Mouse (Mus musculus): ENCODE results near the gene Gemin7. TPM values are rescaled to one million over a fixed set of nuclear protein-coding genes. Genes with fewer than 3 reads are reported as not detected.
A peak's percentile ranks its signal among the peaks of the same experiment; 100 is the strongest.

The Gemin7 gene
- polyA plus RNA-seq, 1 experiment from 2014 or later: 196 TPM

DNA sequence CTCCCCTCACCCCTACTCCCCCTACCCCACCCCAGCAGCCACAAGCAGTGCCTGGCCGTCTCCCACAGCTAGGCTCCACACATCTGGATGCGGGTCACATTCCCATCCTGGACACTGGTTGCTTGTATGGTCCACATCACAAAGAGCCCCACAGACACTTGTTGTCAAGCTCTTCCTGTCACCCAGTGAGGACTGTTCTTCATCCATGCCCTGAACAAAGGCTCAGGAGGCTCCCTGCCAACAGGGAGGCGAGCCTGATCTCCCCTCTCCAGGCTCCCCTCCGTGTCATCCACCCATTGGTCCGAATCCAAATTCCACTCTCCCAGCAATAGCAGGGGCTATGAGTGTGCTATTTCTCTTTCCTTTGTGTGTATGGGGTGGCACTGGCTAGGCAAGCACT lies 23.2 kb upstream of the Gemin7 start:
- DNase-seq (ENCODE audit: low spot score): no peak
- H3K27me3 ChIP-seq (ENCODE audit: low read depth, poor library complexity, severe bottlenecking): no peaks in the 10 kb centered on the region
- H3K27ac ChIP-seq: no peak overlapping the region
- no peaks in the 10 kb centered on the region for H3K9me3 ChIP-seq (replicated peaks)
- WGBS: 72% methylated on average over 5 of the region's 5 CpGs
- H3K36me3 ChIP-seq: peaks cover 73% of the 10 kb centered on the region
- H3K4me1 ChIP-seq: peaks cover 22% of the 10 kb centered on the region
- no peak overlapping the region for H3K4me3 ChIP-seq

DNA sequence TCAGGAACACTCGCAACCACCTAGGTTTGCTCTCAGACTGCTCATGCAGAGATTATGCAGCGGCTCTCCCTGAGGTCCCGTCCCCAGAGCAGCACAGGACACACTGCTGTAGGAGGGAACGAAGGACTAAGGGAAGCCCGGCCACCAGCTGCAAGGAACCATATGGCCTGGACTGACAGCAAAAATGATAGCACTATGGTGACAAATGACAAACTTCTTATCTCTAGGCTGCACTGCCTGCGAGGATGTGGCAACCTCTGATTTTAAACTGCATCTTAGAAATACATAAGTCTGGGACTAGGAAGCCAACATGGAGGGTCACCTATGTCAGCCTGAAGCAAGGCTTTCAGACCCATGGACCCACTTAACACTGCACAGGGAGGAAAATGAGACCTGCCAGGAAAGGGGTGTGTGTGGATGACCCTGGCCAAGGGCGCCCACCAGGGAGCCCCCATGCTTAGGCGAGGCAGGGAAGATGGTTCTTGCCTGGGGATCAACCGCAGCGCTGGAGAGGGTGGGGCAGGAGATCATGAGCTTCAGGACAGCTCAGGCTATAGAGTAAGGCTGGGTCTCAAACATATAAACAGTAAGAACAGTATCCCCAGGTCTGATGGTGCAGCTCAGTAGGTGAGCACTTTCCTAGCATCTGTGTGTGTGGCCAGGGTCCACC lies 15.8 kb upstream of the Gemin7 start:
- Histone ChIP-seq H3K4me3 (no peak overlapping the region), H3K9me3 (replicated peaks) (no peaks in the 10 kb centered on the region), H3K4me1 (no peaks in the 10 kb centered on the region), H3K36me3 (peaks cover 97% of the 10 kb centered on the region), H3K27me3 (ENCODE audit: low read depth, poor library complexity, severe bottlenecking) (no peaks in the 10 kb centered on the region), H3K27ac (no peak overlapping the region)
- no peak for DNase-seq (ENCODE audit: low spot score)
- WGBS: 91% methylated on average over 10 of the region's 10 CpGs

DNA sequence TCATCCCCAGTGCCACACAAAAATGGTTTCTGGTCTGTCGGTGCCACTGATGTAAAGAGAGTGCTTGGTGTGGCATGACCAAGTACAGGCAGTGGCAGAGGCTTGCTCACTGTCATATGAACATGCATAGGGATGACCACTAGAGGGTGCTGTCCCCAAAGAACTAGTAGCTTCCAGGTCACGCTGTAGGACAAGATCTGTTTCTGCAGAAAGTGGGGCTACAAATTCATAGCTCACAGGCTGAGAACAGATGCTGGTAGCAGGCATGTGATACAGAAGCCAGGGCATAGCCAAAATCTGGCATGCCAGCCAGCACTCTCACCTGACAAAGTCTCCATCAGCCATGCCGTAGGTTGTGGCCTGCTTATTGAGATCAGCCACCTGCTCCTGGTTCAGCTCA lies 12.5 kb upstream of the Gemin7 start:
- no peaks in the 10 kb centered on the region for H3K4me1 ChIP-seq
- DNase-seq (ENCODE audit: low spot score): peak; percentile 71
- H3K27me3 ChIP-seq (ENCODE audit: low read depth, poor library complexity, severe bottlenecking): no peaks in the 10 kb centered on the region
- 68% methylated on average over 3 of the region's 3 CpGs for WGBS
- H3K4me3 ChIP-seq: no peak overlapping the region
- H3K9me3 ChIP-seq (replicated peaks): no peaks in the 10 kb centered on the region
- H3K36me3 ChIP-seq: peaks cover 100% of the 10 kb centered on the region
- H3K27ac ChIP-seq: no peak overlapping the region

DNA sequence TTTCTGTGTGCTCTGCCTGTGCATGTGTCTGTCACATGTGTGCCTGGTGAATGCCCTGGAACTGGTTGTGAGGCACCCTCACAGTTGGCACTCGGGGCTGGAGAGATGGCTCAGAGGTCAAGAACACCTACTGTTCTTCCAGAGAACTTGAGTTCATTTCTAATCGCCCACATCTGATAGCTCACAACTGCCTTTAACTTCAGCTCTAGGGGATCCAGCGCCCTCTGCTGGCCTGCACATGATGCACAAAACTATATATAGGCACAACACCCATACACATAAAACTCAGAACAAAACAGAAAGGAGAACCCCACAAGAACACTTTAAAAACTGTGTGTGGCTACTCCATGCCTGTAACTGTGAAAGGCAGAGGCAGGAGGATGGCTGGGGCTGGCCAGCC lies 11.8 kb upstream of the Gemin7 start:
- no peak overlapping the region for H3K27ac ChIP-seq
- H3K9me3 ChIP-seq (replicated peaks): no peaks in the 10 kb centered on the region
- 60% methylated on average over 3 of the region's 3 CpGs for WGBS
- H3K4me1 ChIP-seq: no peaks in the 10 kb centered on the region
- peak; percentile 68 for DNase-seq (ENCODE audit: low spot score)
- peaks cover 100% of the 10 kb centered on the region for H3K36me3 ChIP-seq
- no peaks in the 10 kb centered on the region for H3K27me3 ChIP-seq (ENCODE audit: low read depth, poor library complexity, severe bottlenecking)
- no peak overlapping the region for H3K4me3 ChIP-seq

- 71% methylated on average over 46 of the region's 46 CpGs for WGBS
- H3K27ac ChIP-seq: no peak overlapping the region
- H3K36me3 ChIP-seq: peaks cover 100% of the 10 kb centered on the region
- no peaks in the 10 kb centered on the region for H3K4me1 ChIP-seq
- H3K9me3 ChIP-seq (replicated peaks): no peaks in the 10 kb centered on the region
- DNase-seq (ENCODE audit: low spot score): no peak
- no peaks in the 10 kb centered on the region for H3K27me3 ChIP-seq (ENCODE audit: low read depth, poor library complexity, severe bottlenecking)
- H3K4me3 ChIP-seq: no peak overlapping the region
Observed at GRCm38 (mm10) chr7:19586269-19586668, 8.9 kb upstream of the Gemin7 start.

DNA sequence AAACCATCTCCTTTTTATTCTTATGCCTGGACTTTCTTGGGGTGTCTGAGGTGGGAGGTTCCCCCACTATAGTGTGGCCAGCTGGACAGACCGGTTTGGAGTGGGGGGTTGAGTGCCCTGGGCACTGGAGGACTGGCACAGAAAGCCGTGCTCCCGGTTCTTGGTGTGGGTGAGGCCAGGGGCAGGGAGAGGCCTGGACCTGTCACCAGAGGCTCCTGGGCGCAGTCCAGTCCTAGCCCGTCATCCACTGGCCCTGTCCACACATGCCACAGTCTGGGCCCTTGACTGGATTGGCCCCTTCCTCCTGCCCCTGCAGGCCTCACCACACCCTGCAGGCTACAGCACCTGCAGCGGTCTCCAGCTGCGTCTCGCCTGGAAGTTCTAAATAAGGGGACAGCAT lies 3.2 kb upstream of the Gemin7 start:
- Histone ChIP-seq H3K36me3 (peaks cover 63% of the 10 kb centered on the region), H3K27me3 (ENCODE audit: low read depth, poor library complexity, severe bottlenecking) (peaks cover 51% of the 10 kb centered on the region), H3K4me1 (peaks cover 17% of the 10 kb centered on the region), H3K9me3 (replicated peaks) (no peaks in the 10 kb centered on the region), H3K27ac (no peak overlapping the region), H3K4me3 (no peak overlapping the region)
- 87% methylated on average over 8 of the region's 8 CpGs for WGBS
- no peak for DNase-seq (ENCODE audit: low spot score)

DNA sequence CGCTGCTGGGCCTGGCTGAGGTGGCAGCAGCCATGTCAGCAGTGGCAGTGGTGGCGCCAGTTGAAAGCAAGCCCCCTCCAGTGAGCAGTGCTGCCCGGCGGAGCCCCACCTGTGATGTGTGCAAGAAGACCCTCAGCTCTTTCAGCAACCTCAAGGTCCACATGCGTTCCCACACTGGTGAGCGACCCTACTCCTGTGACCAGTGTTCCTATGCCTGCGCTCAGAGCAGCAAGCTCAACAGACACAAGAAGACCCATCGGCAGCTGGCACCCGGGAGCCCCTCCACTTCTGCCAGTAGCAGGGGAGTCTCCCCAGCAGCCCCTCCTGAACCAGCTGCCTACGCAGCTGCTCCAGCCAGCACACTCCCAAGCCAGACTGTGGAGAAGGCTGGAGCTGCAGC lies 2.4 kb upstream of the Gemin7 start:
- Histone ChIP-seq H3K27me3 (ENCODE audit: low read depth, poor library complexity, severe bottlenecking) (peaks cover 60% of the 10 kb centered on the region), H3K4me1 (peaks cover 17% of the 10 kb centered on the region), H3K36me3 (peaks cover 54% of the 10 kb centered on the region), H3K9me3 (replicated peaks) (no peaks in the 10 kb centered on the region), H3K27ac (no peak overlapping the region; the same call in 1 of the 2 replicates), H3K4me3 (no peak overlapping the region)
- 86% methylated on average over 10 of the region's 10 CpGs for WGBS
- no peak for DNase-seq (ENCODE audit: low spot score)

GRCm38 (mm10) chr7:19578436-19578835 lies 1.0 kb upstream of the Gemin7 start:
- H3K27ac ChIP-seq: no peak overlapping the region
- H3K36me3 ChIP-seq: peaks cover 41% of the 10 kb centered on the region
- 60% methylated on average over 4 of the region's 4 CpGs for WGBS
- peaks cover 68% of the 10 kb centered on the region for H3K27me3 ChIP-seq (ENCODE audit: low read depth, poor library complexity, severe bottlenecking)
- no peak for DNase-seq (ENCODE audit: low spot score)
- no peaks in the 10 kb centered on the region for H3K9me3 ChIP-seq (replicated peaks)
- H3K4me3 ChIP-seq: no peak overlapping the region
- peaks cover 21% of the 10 kb centered on the region for H3K4me1 ChIP-seq

- no peak for DNase-seq (ENCODE audit: low spot score)
- Histone ChIP-seq H3K27me3 (ENCODE audit: low read depth, poor library complexity, severe bottlenecking) (peaks cover 68% of the 10 kb centered on the region), H3K9me3 (replicated peaks) (no peaks in the 10 kb centered on the region), H3K4me3 (peak overlapping the region; percentile 59), H3K27ac (no peak overlapping the region), H3K4me1 (peaks cover 24% of the 10 kb centered on the region), H3K36me3 (peaks cover 36% of the 10 kb centered on the region)
- 11% methylated on average over 10 of the region's 10 CpGs for WGBS
Observed at GRCm38 (mm10) chr7:19577877-19578414, 551 bp upstream of the Gemin7 start.

- DNase-seq (ENCODE audit: low spot score): no peak
- no peak overlapping the region for H3K4me3 ChIP-seq
- H3K9me3 ChIP-seq (replicated peaks): no peaks in the 10 kb centered on the region
- H3K36me3 ChIP-seq: peaks cover 25% of the 10 kb centered on the region
- H3K27ac ChIP-seq: no peak overlapping the region
- H3K4me1 ChIP-seq: peaks cover 36% of the 10 kb centered on the region
- peaks cover 66% of the 10 kb centered on the region for H3K27me3 ChIP-seq (ENCODE audit: low read depth, poor library complexity, severe bottlenecking)
- 53% methylated on average over 3 of the region's 3 CpGs for WGBS
Observed at GRCm38 (mm10) chr7:19575559-19575958, 1.8 kb downstream of the Gemin7 start.

GRCm38 (mm10) chr7:19573776-19574140 lies 3.6 kb downstream of the Gemin7 start:
- Histone ChIP-seq H3K4me3 (peak overlapping the region; percentile 75), H3K27ac (peak overlapping the region; percentile 89), H3K27me3 (ENCODE audit: low read depth, poor library complexity, severe bottlenecking) (peaks cover 48% of the 10 kb centered on the region), H3K36me3 (peaks cover 30% of the 10 kb centered on the region), H3K4me1 (peaks cover 32% of the 10 kb centered on the region), H3K9me3 (replicated peaks) (no peaks in the 10 kb centered on the region)
- WGBS: 20% methylated on average over 16 of the region's 16 CpGs
- no peak for DNase-seq (ENCODE audit: low spot score)

DNA sequence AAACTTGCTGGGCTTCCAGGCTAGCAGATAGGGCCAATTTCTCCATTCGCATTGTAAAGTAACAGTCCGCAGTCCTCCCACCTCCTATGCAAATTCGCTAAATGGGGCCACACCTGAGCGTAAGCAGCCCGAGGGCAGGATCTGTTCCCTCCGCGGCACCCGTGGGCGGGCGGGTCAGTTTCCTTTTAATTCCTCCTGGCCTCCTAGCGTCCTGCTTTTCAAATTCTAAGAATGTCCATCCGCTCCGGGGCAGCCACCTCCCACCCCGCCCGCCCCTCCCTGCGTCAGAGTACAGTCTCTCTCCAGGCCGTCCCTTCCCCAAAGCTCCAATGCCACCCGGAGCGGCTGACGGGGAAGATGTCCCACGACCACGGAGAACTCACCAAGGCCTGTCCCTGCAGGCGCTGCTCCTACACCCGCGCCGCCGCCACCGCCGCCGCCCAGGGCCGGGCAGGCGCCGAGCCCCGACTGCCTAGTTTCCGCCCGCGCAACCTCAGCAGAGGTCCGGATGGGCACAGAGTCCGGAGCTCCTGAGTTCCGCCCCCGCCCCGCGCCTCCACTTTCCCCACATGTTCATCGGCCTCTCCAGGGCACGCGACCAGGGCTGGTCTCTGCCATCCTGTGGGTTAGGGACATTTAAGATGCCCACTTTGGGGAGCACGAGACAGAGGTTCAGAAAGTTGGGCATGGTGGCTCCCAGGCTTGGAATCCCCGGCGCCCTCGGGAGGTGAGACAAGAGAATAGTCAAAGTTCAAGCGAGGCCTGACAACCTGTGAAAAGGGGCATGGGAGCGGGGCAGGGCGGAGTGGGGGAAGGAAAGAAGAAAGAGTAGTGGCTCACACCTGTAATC lies 4.2 kb downstream of the Gemin7 start:
- Histone ChIP-seq H3K4me1 (peaks cover 32% of the 10 kb centered on the region), H3K9me3 (replicated peaks) (no peaks in the 10 kb centered on the region), H3K27me3 (ENCODE audit: low read depth, poor library complexity, severe bottlenecking) (peaks cover 42% of the 10 kb centered on the region), H3K4me3 (peak overlapping the region; percentile 75), H3K27ac (peak overlapping the region; percentile 89), H3K36me3 (peaks cover 36% of the 10 kb centered on the region)
- peak; percentile 94 for DNase-seq (ENCODE audit: low spot score)
- under 1% methylated on average over 53 of the region's 53 CpGs for WGBS

DNA sequence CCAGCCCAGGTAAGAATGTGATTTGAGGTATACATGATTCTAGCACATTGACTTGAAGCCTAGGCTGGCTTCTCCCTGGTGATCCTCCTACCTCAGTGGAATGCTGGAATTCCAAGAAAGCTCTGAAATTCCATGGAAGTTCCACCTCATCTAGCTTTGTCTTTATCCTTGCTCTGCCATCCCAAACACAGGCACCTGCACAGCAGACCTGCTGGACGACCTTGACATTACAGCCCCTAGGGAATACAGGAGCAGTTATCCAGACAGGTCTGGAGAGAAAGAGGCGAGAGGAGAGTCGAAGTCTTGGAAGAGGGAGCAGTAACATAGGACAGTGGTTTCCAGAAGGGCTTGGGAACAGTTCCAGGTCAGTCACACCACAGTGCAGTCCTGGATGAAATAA lies 7.7 kb downstream of the Gemin7 start:
- Histone ChIP-seq H3K36me3 (peaks cover 67% of the 10 kb centered on the region), H3K27ac (no peak overlapping the region), H3K4me1 (peaks cover 19% of the 10 kb centered on the region), H3K27me3 (ENCODE audit: low read depth, poor library complexity, severe bottlenecking) (peaks cover 7% of the 10 kb centered on the region), H3K9me3 (replicated peaks) (no peaks in the 10 kb centered on the region), H3K4me3 (no peak overlapping the region)
- 79% methylated on average over 3 of the region's 3 CpGs for WGBS
- no peak for DNase-seq (ENCODE audit: low spot score)

Measured in limb, embryonic 10.5 days (tissue).